Mouse (Mus musculus): Measurements from ENCODE around the gene Dennd1a. TPM values are rescaled to one million over a fixed set of nuclear protein-coding genes. Genes with fewer than 3 reads are reported as not detected.

Gene Dennd1a
- total RNA-seq, 2 experiments from 2014 or later = 33.7 to 35.3 TPM

- DNase-seq (ENCODE audit: low spot score in 2 of 2) = no peak
These were observed 378.9 kb downstream of the Dennd1a start for GRCm38 (mm10) chr2:37908296-37908695.

DNA sequence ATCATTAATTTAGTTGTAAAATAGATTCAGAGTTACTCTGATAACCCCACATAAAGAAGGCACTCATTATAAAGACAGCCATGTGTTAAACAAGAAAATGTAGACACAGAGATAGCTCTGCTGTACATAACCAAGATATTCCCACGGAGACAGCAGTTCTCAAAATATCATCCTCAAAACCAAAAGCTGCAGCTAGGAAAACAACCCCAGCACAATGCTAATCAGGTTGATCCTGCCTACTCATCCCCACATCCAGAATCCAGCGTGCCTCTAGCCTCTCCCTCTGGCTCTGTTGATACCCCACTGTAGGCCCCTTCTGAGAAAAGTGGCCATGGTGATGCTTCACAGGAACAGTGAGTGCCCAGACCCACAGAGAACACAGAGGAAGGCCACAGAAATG, 380.9 kb downstream of the Dennd1a start:
- no peak for DNase-seq (ENCODE audit: low spot score in 2 of 2)

DNA sequence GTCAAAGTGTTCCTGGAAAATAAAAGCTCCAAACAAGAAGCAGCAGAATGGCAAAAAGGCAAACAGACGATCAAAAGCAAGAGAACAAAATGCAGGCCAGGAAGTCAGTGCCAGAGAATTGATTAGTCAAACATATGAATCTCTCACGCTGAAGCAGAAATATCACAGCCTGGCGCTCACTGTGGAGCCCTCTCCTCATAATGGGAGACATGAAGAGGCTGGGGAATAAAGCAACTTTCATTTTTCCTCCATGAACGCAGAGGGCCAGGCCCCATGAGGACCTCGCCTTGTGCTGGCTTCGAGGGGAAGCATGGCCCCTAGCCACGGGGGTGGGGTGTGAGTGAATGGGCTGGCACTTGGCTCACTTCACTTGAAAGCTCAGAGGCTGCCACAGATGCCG, 383.9 kb downstream of the Dennd1a start:
- no peak for DNase-seq (ENCODE audit: low spot score in 2 of 2)

- DNase-seq (ENCODE audit: low spot score in 2 of 2) = no peak
These were observed 404.0 kb downstream of the Dennd1a start for GRCm38 (mm10) chr2:37883214-37883613.

DNA sequence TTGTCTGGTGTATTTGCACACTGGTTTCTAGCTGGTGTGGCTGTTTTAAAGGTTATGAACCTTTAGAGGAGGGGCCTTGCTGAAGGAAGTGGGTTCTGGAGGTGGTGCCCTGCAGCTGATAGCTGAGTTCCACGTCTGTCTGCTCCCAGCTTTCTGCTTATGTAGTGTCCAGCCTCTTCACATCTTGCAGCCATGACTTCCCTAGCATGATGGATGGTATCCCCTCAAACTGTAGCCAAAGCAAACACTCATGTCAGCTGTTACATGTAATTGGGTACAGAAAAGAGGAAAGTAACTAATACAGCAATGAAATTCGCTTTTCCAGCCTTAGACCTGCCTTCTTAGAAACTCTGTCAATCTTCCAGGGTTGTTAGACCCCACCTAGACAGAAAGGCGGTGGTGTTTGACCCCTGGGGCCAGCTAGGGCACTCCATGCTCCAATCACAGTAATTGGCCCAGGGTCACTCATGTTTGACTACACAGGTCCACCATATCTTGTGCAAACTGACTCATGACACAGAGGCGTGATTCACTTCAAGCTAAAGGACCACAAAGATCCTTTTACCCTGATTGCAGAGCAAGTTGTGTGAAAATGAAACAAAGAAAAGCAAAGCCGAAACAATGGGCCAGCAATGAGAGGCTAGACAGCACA, 405.8 kb downstream of the Dennd1a start:
- no peak for DNase-seq (ENCODE audit: low spot score in 2 of 2)

DNA sequence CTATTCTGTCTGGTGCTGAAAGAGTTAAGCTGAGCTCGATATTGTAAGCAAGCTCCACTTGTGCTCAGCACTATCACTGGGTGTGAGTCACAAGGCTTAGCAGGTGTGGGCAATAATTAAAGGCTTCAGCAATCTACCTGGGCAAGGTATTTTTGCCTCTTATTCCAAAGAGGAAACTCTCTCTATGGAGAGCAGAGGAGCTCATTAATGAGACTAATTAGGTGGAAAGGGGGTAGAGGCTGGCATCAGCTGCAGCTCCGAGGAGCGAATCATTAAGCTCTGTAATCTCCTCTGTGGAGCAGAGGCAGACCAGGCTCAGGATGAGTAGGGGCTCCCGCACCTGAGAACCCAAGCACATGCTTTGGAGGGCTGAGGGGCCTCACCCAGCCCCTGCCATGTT, 407.5 kb downstream of the Dennd1a start:
- DNase-seq (ENCODE audit: low spot score in 2 of 2) = no peak

GRCm38 (mm10) chr2:37872791-37873190, 414.4 kb downstream of the Dennd1a start:
- DNase-seq (ENCODE audit: low spot score in 2 of 2) = no peak

GRCm38 (mm10) chr2:37869628-37870027, 417.6 kb downstream of the Dennd1a start:
- no peak for DNase-seq (ENCODE audit: low spot score in 2 of 2)

- DNase-seq (ENCODE audit: low spot score in 2 of 2) = no peak
These were observed 419.8 kb downstream of the Dennd1a start for GRCm38 (mm10) chr2:37867387-37867786.

DNA sequence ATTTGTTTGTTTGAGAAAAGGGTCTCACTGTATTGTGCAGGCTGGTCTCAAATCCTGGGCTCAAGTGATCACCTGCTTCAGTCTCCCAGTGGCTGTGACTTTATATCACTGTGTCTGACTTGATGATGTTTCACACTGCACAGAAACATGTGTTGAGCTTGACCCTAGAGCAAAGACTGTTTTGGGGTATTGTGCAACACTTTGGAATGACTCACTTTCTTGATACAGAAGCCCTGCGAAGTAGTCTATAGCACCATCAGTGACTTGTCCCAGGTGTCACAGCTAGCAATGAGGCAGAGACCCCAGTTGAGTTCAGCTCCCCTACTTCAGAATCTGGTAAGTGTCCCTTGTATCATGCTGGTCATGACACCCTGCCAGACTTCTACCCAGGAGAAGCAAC, 429.7 kb downstream of the Dennd1a start:
- DNase-seq (ENCODE audit: low spot score in 2 of 2) = no peak

DNA sequence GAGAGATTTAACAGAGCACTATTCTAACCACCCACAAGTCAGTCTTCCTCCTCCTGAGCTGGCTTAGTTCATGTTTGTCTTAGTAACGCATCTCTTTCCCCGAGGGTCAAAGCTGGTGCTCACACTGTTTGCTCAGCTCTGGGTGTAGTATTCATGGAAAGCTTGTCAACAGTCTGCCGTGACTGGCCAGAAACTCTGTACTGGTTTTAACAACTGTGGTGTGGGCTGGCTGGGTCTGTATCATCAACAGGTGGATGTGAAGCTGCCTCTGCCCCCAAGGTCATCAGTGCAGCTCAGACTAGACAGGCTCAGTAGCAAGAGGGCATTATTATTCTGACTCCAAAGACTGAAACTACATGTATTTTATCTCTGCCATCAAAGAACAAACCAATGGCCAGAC, 430.2 kb downstream of the Dennd1a start:
- DNase-seq (ENCODE audit: low spot score in 2 of 2) = no peak

DNA sequence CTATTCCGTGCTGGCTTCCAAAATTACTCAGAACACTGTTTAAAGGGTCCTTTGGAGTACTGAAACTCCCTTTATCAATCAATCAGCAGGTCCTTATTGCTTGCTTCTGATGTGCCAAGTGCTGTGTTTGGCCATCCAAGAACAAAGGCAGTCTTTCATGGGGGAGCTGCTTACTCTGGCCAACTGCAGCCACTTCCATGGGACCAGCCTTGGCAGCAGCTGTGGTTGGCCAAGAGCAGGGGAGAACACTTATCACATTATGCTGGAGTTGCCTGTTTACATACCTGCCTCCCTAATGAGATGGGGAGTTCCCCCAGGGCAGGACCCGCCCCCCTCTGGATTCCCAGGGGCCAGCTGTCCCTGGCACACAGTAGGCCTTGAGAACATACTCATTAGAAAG, 432.0 kb downstream of the Dennd1a start:
- DNase-seq (ENCODE audit: low spot score in 2 of 2) = no peak

DNA sequence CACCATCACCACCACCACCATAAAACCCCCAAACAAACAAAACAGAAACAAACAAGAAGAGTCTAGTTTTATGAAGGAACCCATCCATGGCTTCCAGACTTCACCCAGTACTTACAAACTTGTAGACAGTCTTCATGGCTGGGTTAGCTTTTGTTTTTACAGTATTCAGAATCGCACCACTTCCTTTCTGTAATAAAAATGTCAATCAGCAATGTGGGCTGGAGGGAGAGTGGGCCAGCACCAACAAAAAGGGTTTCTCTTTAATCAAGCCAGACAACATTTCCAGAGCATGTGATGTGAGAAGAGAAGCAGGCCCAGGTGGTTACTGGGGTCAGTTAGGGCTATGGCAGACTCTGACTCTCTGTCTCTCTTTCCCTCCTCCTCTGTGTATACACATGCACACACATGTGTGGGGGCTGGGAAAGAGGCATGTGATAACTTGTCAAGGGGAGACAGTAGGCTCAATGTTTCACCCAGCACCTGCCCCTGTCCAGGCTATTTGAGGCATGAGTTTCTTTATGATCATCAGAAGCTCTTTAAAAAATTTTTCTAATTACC, 433.2 kb downstream of the Dennd1a start:
- no peak for DNase-seq (ENCODE audit: low spot score in 2 of 2)

GRCm38 (mm10) chr2:37850626-37851025, 436.6 kb downstream of the Dennd1a start:
- no peak for DNase-seq (ENCODE audit: low spot score in 2 of 2)

DNA sequence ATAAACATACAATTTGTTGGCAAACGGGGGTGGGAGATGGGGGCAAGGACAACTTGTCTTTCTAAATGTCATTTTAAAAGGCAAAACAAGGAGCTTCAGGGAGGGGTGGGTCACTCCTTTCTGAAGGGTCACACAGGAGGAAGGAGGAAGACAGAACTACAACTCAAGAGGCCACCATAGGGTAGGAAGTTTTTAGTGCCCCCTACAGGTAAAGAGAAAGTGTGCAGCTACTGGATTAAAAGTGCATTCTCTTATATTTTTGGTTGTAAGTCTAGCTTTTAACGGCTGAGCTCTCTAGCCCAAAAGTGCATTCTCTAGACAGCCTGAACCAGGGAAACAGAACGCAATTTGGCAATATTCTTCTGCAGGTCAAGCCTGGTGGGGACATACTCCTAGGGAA, 437.8 kb downstream of the Dennd1a start:
- no peak for DNase-seq (ENCODE audit: low spot score in 2 of 2)

GRCm38 (mm10) chr2:37842719-37843118, 444.5 kb downstream of the Dennd1a start:
- DNase-seq (ENCODE audit: low spot score in 2 of 2) = no peak

DNA sequence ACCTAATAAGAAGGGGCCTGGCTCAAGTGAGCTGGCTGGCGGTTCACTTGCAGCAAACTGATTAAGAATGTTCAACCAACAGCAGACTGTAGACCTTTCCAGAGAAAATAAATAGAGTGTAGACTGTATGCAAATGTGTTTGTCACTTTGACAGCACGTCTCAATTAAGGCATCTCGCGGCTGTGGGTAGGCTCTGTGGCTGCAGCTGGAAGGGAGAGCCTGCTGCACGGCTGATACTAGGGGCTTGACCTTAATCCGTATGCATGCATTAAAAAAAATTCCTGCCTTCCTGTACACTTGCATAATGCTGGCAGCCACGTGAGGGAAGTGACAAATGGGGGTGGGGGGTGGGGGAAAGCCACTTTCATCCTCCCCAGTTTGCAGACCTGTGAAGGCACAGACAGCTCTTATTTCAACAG, 445.0 kb downstream of the Dennd1a start:
- DNase-seq (ENCODE audit: low spot score in 2 of 2) = no peak

GRCm38 (mm10) chr2:37839922-37840321, 447.3 kb downstream of the Dennd1a start:
- no peak for DNase-seq (ENCODE audit: low spot score in 2 of 2)

- no peak for DNase-seq (ENCODE audit: low spot score in 2 of 2)
These were observed 448.8 kb downstream of the Dennd1a start for GRCm38 (mm10) chr2:37838202-37838984.

DNA sequence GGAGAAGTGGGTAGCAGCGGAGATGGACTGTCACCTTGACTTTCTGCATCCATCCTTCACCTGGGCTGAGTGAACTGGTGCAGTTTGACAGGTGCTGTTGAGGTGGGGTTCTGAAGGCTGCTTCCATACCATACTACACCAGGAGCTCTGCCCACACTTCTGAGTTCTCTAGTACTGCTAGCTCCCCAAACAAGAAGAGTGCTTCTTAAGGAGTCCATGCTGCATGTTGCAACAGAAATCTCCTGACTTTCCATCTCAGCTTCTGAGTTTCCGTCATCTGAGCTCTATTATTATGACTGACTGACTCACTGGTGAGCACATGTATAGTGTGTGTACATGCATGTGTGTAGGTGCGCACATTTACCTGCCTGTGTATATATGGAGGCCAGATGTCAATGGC, 449.6 kb downstream of the Dennd1a start:
- no peak for DNase-seq (ENCODE audit: low spot score in 2 of 2)

- no peak for DNase-seq (ENCODE audit: low spot score in 2 of 2)
These were observed 450.3 kb downstream of the Dennd1a start for GRCm38 (mm10) chr2:37836926-37837325.

- DNase-seq (ENCODE audit: low spot score in 2 of 2) = no peak
These were observed 454.9 kb downstream of the Dennd1a start for GRCm38 (mm10) chr2:37832253-37832652.
